Mouse (Mus musculus): ENCODE measurements around the gene Ephb6. TPM values are rescaled to one million over a fixed set of nuclear protein-coding genes. Genes with fewer than 3 reads are reported as not detected.
A peak's percentile ranks its signal among the peaks of the same experiment; 100 is the strongest.

Ephb6 gene
- total RNA-seq, 1 experiment from 2014 or later, result 3.0 TPM

GRCm38 (mm10) chr6:41620173-41620798 lies 15.0 kb downstream of the Ephb6 start:
- ATAC-seq (ENCODE audit: extremely low read depth, insufficient number of reproducible peaks, low FRiP score, poor library complexity, severe bottlenecking), result no peak

- no peak for ATAC-seq (ENCODE audit: extremely low read depth, insufficient number of reproducible peaks, low FRiP score, poor library complexity, severe bottlenecking)
Measured at GRCm38 (mm10) chr6:41621241-41621990, 16.1 kb downstream of the Ephb6 start.

- ATAC-seq (ENCODE audit: extremely low read depth, insufficient number of reproducible peaks, low FRiP score, poor library complexity, severe bottlenecking), result 0 out of 2 replicates have a peak, but pooled peaks have one; percentile 27
Measured at GRCm38 (mm10) chr6:41622661-41623060, 17.4 kb downstream of the Ephb6 start.

- ATAC-seq (ENCODE audit: extremely low read depth, insufficient number of reproducible peaks, low FRiP score, poor library complexity, severe bottlenecking), result no peak
Measured at GRCm38 (mm10) chr6:41628180-41628579, 22.9 kb downstream of the Ephb6 start.

- ATAC-seq (ENCODE audit: extremely low read depth, insufficient number of reproducible peaks, low FRiP score, poor library complexity, severe bottlenecking), result no peak
Measured at GRCm38 (mm10) chr6:41630791-41631190, 25.5 kb downstream of the Ephb6 start.

GRCm38 (mm10) chr6:41631549-41631948 lies 26.3 kb downstream of the Ephb6 start:
- ATAC-seq (ENCODE audit: extremely low read depth, insufficient number of reproducible peaks, low FRiP score, poor library complexity, severe bottlenecking), result no peak

- ATAC-seq (ENCODE audit: extremely low read depth, insufficient number of reproducible peaks, low FRiP score, poor library complexity, severe bottlenecking), result no peak
Measured at GRCm38 (mm10) chr6:41635211-41635610, 29.9 kb downstream of the Ephb6 start.

GRCm38 (mm10) chr6:41636178-41636577 lies 30.9 kb downstream of the Ephb6 start, which contains the start of gene Trpv6:
TSS of gene Trpv6 (minus strand) at chr6:41636405.
- no peak for ATAC-seq (ENCODE audit: extremely low read depth, insufficient number of reproducible peaks, low FRiP score, poor library complexity, severe bottlenecking)

- no peak for ATAC-seq (ENCODE audit: extremely low read depth, insufficient number of reproducible peaks, low FRiP score, poor library complexity, severe bottlenecking)
Measured at GRCm38 (mm10) chr6:41637393-41637792, 32.1 kb downstream of the Ephb6 start.

- ATAC-seq (ENCODE audit: extremely low read depth, insufficient number of reproducible peaks, low FRiP score, poor library complexity, severe bottlenecking), result no peak
Measured at GRCm38 (mm10) chr6:41637927-41638506, 32.7 kb downstream of the Ephb6 start.

GRCm38 (mm10) chr6:41640449-41640848 lies 35.2 kb downstream of the Ephb6 start:
- ATAC-seq (ENCODE audit: extremely low read depth, insufficient number of reproducible peaks, low FRiP score, poor library complexity, severe bottlenecking), result no peak

GRCm38 (mm10) chr6:41641173-41641866 lies 36.0 kb downstream of the Ephb6 start:
- ATAC-seq (ENCODE audit: extremely low read depth, insufficient number of reproducible peaks, low FRiP score, poor library complexity, severe bottlenecking), result no peak

- no peak for ATAC-seq (ENCODE audit: extremely low read depth, insufficient number of reproducible peaks, low FRiP score, poor library complexity, severe bottlenecking)
Measured at GRCm38 (mm10) chr6:41642765-41643164, 37.5 kb downstream of the Ephb6 start.

- no peak for ATAC-seq (ENCODE audit: extremely low read depth, insufficient number of reproducible peaks, low FRiP score, poor library complexity, severe bottlenecking)
Measured at GRCm38 (mm10) chr6:41643227-41643626, 37.9 kb downstream of the Ephb6 start.

- ATAC-seq (ENCODE audit: extremely low read depth, insufficient number of reproducible peaks, low FRiP score, poor library complexity, severe bottlenecking), result no peak
Measured at GRCm38 (mm10) chr6:41646220-41646619, 40.9 kb downstream of the Ephb6 start.

- no peak for ATAC-seq (ENCODE audit: extremely low read depth, insufficient number of reproducible peaks, low FRiP score, poor library complexity, severe bottlenecking)
Measured at GRCm38 (mm10) chr6:41646672-41647071, 41.4 kb downstream of the Ephb6 start.

- ATAC-seq (ENCODE audit: extremely low read depth, insufficient number of reproducible peaks, low FRiP score, poor library complexity, severe bottlenecking), result no peak
Measured at GRCm38 (mm10) chr6:41653173-41653572, 47.9 kb downstream of the Ephb6 start.

GRCm38 (mm10) chr6:41654648-41655047 lies 49.4 kb downstream of the Ephb6 start:
- no peak for ATAC-seq (ENCODE audit: extremely low read depth, insufficient number of reproducible peaks, low FRiP score, poor library complexity, severe bottlenecking)

- no peak for ATAC-seq (ENCODE audit: extremely low read depth, insufficient number of reproducible peaks, low FRiP score, poor library complexity, severe bottlenecking)
Measured at GRCm38 (mm10) chr6:41658487-41658886, 53.2 kb downstream of the Ephb6 start.

Data from neutrophil, adult 5-6 weeks (primary cell).